Mouse (Mus musculus) spleen, postnatal 10 days (tissue): ENCODE results near the gene Prpf4b.
"Not testable (repeated sequence)": the region's sequence is repeated elsewhere in the genome, so short reads cannot be mapped to it uniquely, and the experiment has no call there.

Experiments used
- DNase-seq, 2 experiments: peaks; one replicate each; pipeline ENCODE4 v3.0.0; 2021 to 2022; ENCODE audit warnings: low spot score in 2 of 2

Prpf4b gene

GRCm38 (mm10) chr13:34875166-34875710, at the start of gene Prpf4b:
Gene Prpf4b (plus strand): TSS chr13:34875302.
- DNase-seq = peak; percentile 92 to 93

GRCm38 (mm10) chr13:34826760-34827690, 48.1 kb upstream of the Prpf4b start:
- no peak for DNase-seq

GRCm38 (mm10) chr13:34827988-34828882, 46.9 kb upstream of the Prpf4b start:
- DNase-seq = peak in 1 of 2 experiments; percentile 12

GRCm38 (mm10) chr13:34842851-34843250, 32.3 kb upstream of the Prpf4b start:
- no peak for DNase-seq

DNA sequence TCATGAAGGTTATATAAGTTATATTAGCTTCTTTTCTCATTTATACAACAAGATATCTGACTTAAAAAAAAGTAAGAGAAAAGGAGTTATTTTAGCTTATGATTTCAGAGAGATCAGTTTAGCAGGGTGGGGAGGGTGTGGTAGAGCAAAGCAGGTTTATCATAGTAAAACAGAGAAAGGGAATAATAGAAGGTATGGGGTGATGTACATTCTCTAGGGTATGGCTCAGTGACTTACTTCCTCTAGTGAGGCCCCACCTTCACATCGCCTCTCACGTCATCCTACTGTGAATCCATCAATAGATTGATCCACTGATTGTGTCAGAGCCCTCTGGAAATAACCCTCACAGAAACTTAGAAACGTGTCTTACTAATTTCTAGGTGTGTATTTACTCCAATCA, 24.3 kb upstream of the Prpf4b start:
- DNase-seq = no peak

GRCm38 (mm10) chr13:34851191-34851784, 23.8 kb upstream of the Prpf4b start:
- DNase-seq = no peak

DNA sequence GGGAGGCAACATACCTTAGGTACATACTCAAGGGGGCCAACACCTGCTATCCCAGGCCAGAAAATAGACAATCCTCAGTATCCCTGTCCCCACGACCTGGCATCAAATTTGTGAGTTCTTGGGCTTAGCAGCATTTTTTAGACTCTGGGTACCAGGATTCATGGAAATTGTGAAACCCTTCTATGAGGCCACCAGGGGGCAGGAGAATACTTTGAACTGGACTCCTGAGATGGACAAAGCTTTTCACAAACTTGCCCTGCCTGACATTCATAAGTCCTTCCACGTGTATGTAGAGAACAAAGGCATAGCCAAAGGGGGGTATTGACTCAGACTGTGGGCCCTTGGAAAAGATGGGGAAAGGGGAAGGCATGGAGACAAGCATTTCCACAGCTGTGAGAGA, 17.6 kb upstream of the Prpf4b start:
- DNase-seq = peak in 1 of 2 experiments; percentile 49

DNA sequence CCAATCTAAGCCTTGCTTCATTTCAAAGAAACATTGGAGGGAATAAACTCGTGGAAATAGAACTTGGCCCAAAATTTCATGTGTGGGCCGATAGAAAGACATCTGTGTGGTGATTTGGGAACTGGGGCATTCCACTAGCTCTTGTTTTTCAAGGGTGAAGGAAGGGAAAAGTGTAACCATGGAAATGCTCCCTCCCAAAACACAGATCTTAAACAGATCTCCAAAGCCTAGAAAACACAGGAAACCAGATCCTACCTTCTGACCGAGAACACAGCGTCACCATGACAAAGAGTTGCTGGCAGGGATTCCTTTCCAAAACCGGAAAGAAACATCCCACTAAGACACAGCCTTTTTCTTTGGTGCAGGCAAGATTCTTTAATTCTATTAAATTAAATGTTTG, 15.7 kb upstream of the Prpf4b start:
- DNase-seq = no peak

DNA sequence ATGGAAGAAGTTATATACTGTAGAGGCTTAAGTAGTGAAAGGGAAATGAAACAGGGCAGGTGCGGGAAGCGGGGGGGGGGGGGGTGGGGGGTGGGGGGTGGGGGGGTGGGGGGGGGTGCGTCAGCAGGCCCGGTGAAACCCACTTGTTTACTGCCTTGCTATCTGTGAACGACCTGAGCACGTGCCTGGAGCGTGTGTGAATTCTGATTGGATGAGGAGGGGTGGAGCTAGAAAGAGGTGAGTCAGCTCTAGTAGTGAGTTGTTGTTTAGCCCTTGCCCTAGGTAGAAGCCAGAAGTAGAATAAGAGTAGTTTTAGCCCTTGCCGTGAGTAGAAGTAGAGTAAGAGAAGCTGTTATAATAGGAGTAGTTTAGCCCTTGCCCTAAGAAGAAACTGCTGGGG, 13.9 kb upstream of the Prpf4b start:
- not testable (repeated sequence) for DNase-seq

DNA sequence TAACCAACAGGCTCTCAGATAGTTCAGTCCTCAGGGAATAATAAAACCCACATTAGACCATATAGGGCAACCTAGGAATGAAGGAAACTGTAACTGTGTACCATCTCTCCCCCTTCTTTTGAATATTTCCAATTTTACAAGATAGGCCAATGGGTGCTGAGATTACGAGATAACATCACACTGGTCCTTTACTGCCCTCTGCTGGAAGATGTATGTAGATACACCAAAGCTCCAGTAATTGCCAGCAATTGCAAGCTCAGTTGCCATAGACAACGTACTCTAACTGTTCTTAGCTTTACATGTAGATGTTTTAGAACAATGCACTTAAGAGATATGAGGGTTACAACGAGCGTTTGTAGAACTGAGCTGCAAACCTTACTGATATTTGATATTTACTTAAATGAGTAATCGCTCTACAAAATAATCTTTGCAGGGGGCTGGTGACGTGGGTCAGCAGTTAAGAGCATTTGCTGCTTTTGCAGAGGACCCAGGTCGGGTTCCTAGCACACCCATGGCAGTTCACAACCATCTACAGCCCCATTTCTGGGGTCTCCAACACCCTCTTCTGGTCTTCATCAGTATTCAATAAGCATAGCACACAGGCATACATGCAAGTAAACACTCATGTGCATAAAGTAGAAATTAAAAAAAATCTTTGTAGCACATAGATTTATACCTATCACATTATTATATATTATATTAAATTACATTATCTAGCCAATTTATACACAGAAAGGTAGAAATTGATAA, 10.5 kb upstream of the Prpf4b start:
- peak in 1 of 2 experiments; percentile 29 for DNase-seq

- peak; percentile 81 to 94 for DNase-seq
Observed at GRCm38 (mm10) chr13:34873801-34874681, 1.1 kb upstream of the Prpf4b start.

DNA sequence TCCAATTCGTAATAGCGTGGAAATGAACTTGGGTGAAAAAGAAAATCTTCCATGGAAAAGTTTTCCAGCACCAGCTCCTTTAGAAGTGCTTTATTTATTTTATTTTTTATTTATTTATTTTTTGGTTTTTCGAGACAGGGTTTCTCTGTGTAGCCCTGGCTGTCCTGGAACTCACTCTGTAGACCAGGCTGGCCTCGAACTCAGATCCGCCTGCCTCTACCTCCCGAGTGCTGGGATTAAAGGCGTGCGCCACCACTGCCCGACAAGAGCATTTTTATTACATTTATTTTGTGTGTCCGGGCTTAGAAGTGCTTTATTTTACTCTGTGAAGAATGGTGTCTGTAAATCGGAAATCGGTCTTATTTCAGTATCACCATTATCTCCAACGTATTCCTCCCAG, 366 bp upstream of the Prpf4b start:
- DNase-seq = peak; percentile 26 to 36

DNA sequence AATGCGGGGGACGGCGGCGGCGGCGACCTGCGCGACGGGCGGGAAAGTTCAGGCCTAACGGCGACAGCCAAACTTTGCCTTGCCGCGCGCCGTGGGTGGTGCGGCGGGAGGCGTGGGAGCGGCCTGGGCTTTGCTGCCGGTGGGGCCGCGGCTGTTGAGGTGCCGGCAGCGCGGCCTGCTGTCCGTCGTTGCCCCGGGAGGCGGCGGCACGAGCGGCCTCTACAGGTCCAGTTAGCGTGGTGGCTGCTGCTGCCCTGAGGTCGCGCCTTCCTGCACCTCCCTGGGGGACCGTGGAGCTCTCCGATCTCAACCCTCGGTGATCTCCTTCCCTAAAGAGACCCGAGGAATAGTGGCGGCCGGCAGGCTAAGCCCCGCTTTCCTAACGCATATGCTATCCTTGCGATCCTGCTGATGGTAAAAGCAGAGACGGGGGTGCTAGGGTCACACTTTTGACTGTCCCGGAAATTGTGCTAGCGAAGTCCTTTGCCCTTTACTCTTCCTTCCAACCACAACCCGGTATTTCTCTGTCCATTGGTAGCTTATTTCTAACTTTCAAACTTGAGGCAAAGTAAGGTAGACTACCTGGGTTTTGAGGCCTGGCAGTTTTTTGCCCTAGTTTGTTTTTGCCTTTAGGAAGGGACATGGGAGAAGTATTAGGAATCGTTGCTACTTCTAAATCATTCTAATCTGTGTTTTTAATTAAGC, 791 bp downstream of the Prpf4b start:
- peak in 1 of 2 experiments; percentile 77 for DNase-seq

DNA sequence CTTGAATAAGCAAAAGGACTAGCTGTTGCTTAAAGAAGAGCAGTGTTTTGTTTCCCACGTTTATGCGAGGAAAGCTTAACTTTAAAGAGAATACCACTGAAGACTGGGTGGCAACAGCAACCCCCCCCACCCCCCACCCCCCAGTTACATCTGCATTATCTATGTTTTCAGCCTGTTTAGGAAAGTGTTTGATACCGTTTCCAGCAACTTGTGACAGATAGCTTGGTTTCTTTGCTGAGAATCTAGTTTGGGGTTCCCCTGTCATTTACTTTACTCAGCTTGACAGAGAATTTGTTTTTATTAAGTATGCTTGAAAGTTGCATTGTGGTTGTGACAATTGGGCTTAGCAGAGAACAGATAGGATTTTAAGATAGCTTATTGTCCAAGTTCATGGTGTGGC, 1.4 kb downstream of the Prpf4b start:
- DNase-seq = no peak

- no peak for DNase-seq
Observed at GRCm38 (mm10) chr13:34892871-34893270, 17.8 kb downstream of the Prpf4b start.

DNA sequence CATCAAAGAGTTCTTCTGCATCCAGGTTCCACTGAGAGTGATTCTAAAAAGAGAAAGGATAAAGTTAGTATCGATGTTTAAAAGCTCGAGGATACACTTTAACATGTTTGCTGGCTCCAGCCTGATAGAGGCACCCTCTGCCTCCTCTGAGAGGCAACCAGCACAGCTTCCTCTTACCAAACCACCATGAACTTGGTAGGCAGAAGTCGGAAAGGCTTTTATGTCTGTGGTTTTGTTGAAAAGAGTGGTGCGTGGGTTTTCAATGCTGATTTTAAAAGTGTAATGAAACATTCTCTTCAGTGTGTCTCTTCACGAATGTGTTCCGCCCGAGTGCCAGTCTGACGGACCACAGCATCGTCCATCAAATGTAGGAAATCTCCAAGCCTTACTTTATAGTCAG, 39.5 kb downstream of the Prpf4b start:
- DNase-seq = peak in 1 of 2 experiments; percentile 15

DNA sequence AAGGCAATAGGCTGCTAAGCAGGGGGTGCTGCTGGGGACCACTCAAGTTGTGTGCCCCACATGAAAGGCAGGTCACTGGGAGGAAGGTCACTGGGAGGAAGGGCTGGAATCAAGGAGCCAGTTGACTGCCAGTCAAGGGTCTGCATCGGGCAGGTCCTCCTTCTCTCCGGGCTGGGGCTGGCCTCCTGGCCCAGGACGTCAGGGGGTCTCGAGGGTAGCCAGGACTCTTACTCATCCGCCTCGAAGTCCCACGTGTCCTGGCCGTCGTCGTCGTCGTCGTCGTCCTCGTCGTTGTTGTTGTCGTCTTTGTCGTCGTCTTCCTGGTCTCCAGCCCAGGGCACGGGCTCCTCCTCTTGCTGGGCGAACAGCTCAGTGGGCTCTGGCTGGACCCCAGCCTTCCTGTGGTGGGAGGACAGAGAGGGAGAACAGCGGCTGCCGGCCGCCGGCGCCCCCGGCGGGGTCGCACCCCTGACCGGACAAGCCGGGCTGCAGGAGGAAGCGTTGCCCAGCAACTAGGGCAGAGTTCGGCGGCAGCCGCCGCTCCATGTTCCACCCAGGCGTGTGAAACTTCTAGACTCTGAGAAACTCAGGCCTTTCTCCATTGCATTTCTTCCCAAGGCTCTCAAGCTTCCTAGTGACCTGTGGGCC, 41.5 kb downstream of the Prpf4b start:
- DNase-seq = peak in 1 of 2 experiments; percentile 13

DNA sequence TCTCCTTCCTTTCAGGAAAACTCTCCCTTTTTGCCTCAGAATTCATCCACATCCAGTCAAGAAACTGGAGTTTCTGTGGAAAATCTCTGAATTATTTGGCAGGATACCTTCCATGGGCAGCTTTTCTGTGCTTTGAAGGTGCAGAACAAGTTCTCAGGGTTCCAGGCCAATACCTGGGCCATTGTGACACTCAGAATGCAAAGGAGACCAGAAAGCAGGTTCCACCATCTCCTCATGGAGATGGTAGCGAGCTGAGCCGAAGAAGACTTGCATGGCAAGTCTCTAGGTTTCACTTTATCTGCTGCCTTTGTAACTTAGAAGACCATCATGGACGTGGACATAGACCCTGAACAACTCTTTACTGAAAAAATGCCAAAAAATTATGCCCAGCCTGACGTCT, 49.1 kb downstream of the Prpf4b start, which contains the start of the genes Fam217a and 4933417A18Rik:
Fam217a (minus strand) TSS at position 101 of the 400 bp plus-strand sequence.
4933417A18Rik (plus strand) TSS at position 200 of the 400 bp plus-strand sequence.
- DNase-seq = no peak
